Mouse (Mus musculus) embryonic stem cell, embryonic (primary cell): ENCODE measurements around the gene Tchhl1.

Source experiments
- CTCF ChIA-PET, 4 experiments: fragments of 300-600 bp in 2 of 4; fragments of 350-600 bp in 2 of 4; sonication (Branson Sonifier 250); formaldehyde crosslinking; loops; one replicate each; lab custom pipeline; 2022; ENCODE audit warnings: inconsistent platforms in 2 of 4; lab: Charles Lee
- POLR2A ChIA-PET, 4 experiments: fragments of 300-600 bp in 2 of 4; fragments of 350-600 bp in 2 of 4; sonication (Branson Sonifier 250); formaldehyde crosslinking; loops; one replicate each; lab custom pipeline; 2022; ENCODE audit warnings: antibody characterized with exemption in 4 of 4, inconsistent platforms in 1 of 4; lab: Charles Lee

Gene Tchhl1

DNA sequence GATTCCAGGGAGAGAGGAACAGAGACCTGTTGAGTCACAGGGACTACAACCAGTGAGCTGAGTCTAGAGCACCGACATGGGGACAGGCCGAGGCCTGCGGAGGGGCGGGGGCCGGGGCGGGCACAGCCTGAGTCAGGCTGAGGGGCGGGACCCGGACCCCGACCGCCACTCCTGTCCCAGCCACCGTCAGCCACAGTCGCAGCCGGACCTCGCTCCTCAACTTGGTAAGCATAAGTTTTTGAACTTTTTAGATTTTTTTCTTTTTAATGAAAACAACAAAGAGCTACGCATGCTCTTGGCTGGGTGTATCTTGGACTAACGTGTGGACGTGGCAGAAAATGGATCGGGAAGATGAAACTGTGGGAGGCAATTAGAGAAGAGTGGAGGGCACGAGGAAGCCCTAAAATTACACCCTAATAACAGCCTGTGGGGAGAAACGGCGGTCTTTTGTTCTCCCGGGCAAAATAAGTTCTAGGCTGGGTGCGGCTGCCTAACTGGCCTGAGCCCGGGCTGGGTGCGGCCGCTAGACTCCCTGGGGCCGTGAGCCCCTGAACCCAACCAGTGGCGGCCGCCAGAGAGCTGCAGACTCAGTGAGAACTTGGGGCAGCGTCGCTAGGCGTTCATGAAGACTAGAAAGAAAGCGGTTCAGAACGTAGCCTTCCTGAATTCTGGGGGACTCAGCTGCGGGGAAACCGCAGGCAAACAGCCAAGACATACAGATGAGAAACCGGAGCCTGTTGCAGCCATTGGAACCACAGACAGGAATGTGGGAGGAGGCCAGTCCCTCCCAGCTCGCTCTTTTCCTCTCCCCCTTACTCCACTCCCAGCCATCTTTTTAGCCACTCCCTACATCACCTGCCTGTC lies 52.0 kb downstream of the Tchhl1 start, which contains the start of gene S100a11:
S100a11 (plus strand) TSS at position 159 of the 864 bp plus-strand sequence.
- POLR2A ChIA-PET, result interaction anchor here (0.5 to 4.3 kb wide), 52 partner anchors 9 to 691 kb away, joined by 3 to 69 read pairs (median 4); partner anchors contain the start of genes S100a10 (in 3 of the 4) and Rptn (in 1 of the 4)
- CTCF ChIA-PET, result interaction anchor here in 3 of 4 experiments (0.6 to 2.1 kb wide), 14 partner anchors 11 to 160 kb away, joined by 3 to 12 read pairs (median 3); no protein-coding TSS in a partner anchor
